Mouse (Mus musculus) lung, postnatal 25 days (tissue): ENCODE data around the gene Arhgef40.
"Not testable (repeated sequence)": the region's sequence is repeated elsewhere in the genome, so short reads cannot be mapped to it uniquely, and the experiment has no call there.

Source experiments
- DNase-seq: peaks from one replicate; pipeline ENCODE4 v3.0.0; 2022; ENCODE audit warnings: low spot score

Arhgef40 gene

GRCm38 (mm10) chr14:52019051-52019589 is 34.6 kb downstream of the Arhgef40 start:
- DNase-seq, result no peak

- DNase-seq, result peak; percentile 98
These were observed 35.2 kb downstream of the Arhgef40 start for GRCm38 (mm10) chr14:52019590-52020340.

- DNase-seq, result peak; percentile 88
These were observed 36.1 kb downstream of the Arhgef40 start, which contains the start of gene Zfp219 for GRCm38 (mm10) chr14:52020486-52021137. Zfp219 (minus strand) TSS chr14:52020733.

GRCm38 (mm10) chr14:52021138-52021529 is 36.6 kb downstream of the Arhgef40 start:
- DNase-seq, result no peak

- DNase-seq, result no peak
These were observed 37.2 kb downstream of the Arhgef40 start for GRCm38 (mm10) chr14:52021568-52022212.

- no peak for DNase-seq
These were observed 37.8 kb downstream of the Arhgef40 start for GRCm38 (mm10) chr14:52022244-52022708.

- DNase-seq, result peak; percentile 91
These were observed 38.4 kb downstream of the Arhgef40 start for GRCm38 (mm10) chr14:52022709-52023459.

- DNase-seq, result no peak
These were observed 39.6 kb downstream of the Arhgef40 start for GRCm38 (mm10) chr14:52024133-52024532.

GRCm38 (mm10) chr14:52026342-52026741 is 41.8 kb downstream of the Arhgef40 start:
- DNase-seq, result no peak

GRCm38 (mm10) chr14:52035926-52036325 is 51.4 kb downstream of the Arhgef40 start:
- DNase-seq, result no peak

- no peak for DNase-seq
These were observed 54.8 kb downstream of the Arhgef40 start for GRCm38 (mm10) chr14:52039332-52039731.

- DNase-seq, result not testable (repeated sequence)
These were observed 57.8 kb downstream of the Arhgef40 start, which contains the start of gene Olfr221 for GRCm38 (mm10) chr14:52042359-52042758. Olfr221 (minus strand) TSS chr14:52042459.

GRCm38 (mm10) chr14:52043446-52043845 is 58.9 kb downstream of the Arhgef40 start:
- DNase-seq, result no peak

GRCm38 (mm10) chr14:52044901-52045678 is 60.6 kb downstream of the Arhgef40 start:
- peak; percentile 12 for DNase-seq

- no peak for DNase-seq
These were observed 61.5 kb downstream of the Arhgef40 start for GRCm38 (mm10) chr14:52045966-52046565.

- DNase-seq, result not testable (repeated sequence)
These were observed 68.2 kb downstream of the Arhgef40 start for GRCm38 (mm10) chr14:52052720-52053119.
